ENCODE assay signal across 8 mouse cellular contexts in genomic region chr1:135509145-135510084, GRCm38 (mm10).
DNase-seq lines count a peak whose midpoint lies in the region; ATAC-seq lines count a peak whose summit lies in the region.

No protein-coding gene starts in this region.

- 9% methylated on average over 16 of the region's 16 CpGs for WGBS in heart, embryonic 10.5 days
- WGBS in hindbrain, embryonic 10.5 days: 6% methylated on average over 16 of the region's 16 CpGs

- H3K27ac ChIP-seq in heart, embryonic 10.5 days: peak overlapping the region; percentile 89
- H3K27ac ChIP-seq in hindbrain, embryonic 10.5 days: peak overlapping the region; percentile 86

- no peaks in the 10 kb centered on the region for H3K9me3 ChIP-seq in heart, embryonic 10.5 days
- H3K9me3 ChIP-seq in hindbrain, embryonic 10.5 days: no peaks in the 10 kb centered on the region

- intact Hi-C loops in left cerebral cortex, postnatal 36 days (cut with DNase I): loop anchor here (5.0 kb wide), 1 partner anchor 37 kb away; no protein-coding TSS in a partner anchor
- intact Hi-C loops in left cerebral cortex, postnatal 25 days (cut with DNase I): no loop called here

- H3K4me1 ChIP-seq in heart, embryonic 10.5 days: peaks cover 84% of the 10 kb centered on the region
- peaks cover 63% of the 10 kb centered on the region for H3K4me1 ChIP-seq in hindbrain, embryonic 10.5 days (replicated peaks)

- peaks cover 22% of the 10 kb centered on the region for H3K36me3 ChIP-seq in heart, embryonic 10.5 days
- no peaks in the 10 kb centered on the region for H3K36me3 ChIP-seq in hindbrain, embryonic 10.5 days

- ATAC-seq in megakaryocyte progenitor cell, adult 5-6 weeks (replicated peaks; ENCODE audit: poor library complexity): peak; percentile 49; the same call in 1 of the 2 replicates

- peak overlapping the region; percentile 72 for H3K4me3 ChIP-seq in heart, embryonic 10.5 days
- H3K4me3 ChIP-seq in hindbrain, embryonic 10.5 days: peak overlapping the region; percentile 62

- H3K27me3 ChIP-seq in heart, embryonic 10.5 days (ENCODE audit: insufficient read depth, poor library complexity, severe bottlenecking): peaks cover 8% of the 10 kb centered on the region; the same call in 1 of the 2 replicates
- H3K27me3 ChIP-seq in hindbrain, embryonic 10.5 days (ENCODE audit: insufficient read depth, poor library complexity, severe bottlenecking): peaks cover 54% of the 10 kb centered on the region

- DNase-seq in heart, embryonic 10.5 days (ENCODE audit: low spot score): no peak
- DNase-seq in heart, adult 8-10 months (ENCODE audit: low spot score): no peak
- DNase-seq in R1 (ENCODE audit: low read depth, low spot score): peak; percentile 70
- no peak for DNase-seq in hindbrain, embryonic 10.5 days (ENCODE audit: low spot score)
- no peak for DNase-seq in ovary, postnatal 36 days (ENCODE audit: low spot score)
- DNase-seq in left cerebral cortex, postnatal 36 days (ENCODE audit: low spot score in 2 of 2): no peak
- DNase-seq in left cerebral cortex, postnatal 25 days (ENCODE audit: low spot score in 2 of 2): no peak
